Comparison of ENCODE assay signal across 24 mouse cellular contexts in genomic region chr8:61897402-61897801, GRCm38 (mm10). TPM values are rescaled to one million over a fixed set of nuclear protein-coding genes. Genes with fewer than 3 reads are reported as not detected.
DNase-seq lines count a peak whose midpoint lies in the region; ATAC-seq and TF ChIP-seq lines count a peak whose summit lies in the region.
"Had no signal": no experiment of that assay in that cellular context is flagged by ENCODE, and none has a peak within 500 bp of the region (broad histone marks: within the 10 kb centered on the region; RNA-seq: fewer than 3 reads in every experiment).

No protein-coding gene starts in this region.

- WGBS in heart, adult 2 months, result 55% methylated on average over 1 of the region's 1 CpGs
- 32% methylated on average over 1 of the region's 1 CpGs for WGBS in heart, embryonic 15.5 days
- 57% methylated on average over 1 of the region's 1 CpGs for WGBS in bone marrow, adult 2 months

- TF ChIP-seq EP300 in heart, adult 2 months (IDR thresholded peaks at IDR 0.05; ENCODE audit: insufficient read depth, low read depth, low read length), result no peak

- H3K27ac ChIP-seq in heart, adult 2 months, result no peak overlapping the region
- H3K27ac ChIP-seq in heart, embryonic 15.5 days, result peak overlapping the region; percentile 56
- H3K27ac ChIP-seq in bone marrow, adult 2 months (ENCODE audit: control insufficient read depth, insufficient read depth, low read depth, low read length, poor library complexity), result peak overlapping the region; percentile 42; the same call in 1 of the 2 replicates
- H3K27ac ChIP-seq: embryonic facial prominence, embryonic 12.5 days; forebrain, embryonic 12.5 days; hindbrain, embryonic 14.5 days; kidney, postnatal 0 days; limb, embryonic 10.5 days; liver, embryonic 15.5 days; neural tube, embryonic 13.5 days had no signal

- no peaks in the 10 kb centered on the region for H3K9me3 ChIP-seq in heart, embryonic 15.5 days (replicated peaks)
- no peaks in the 10 kb centered on the region for H3K9me3 ChIP-seq in megakaryocyte, embryonic 14.5 days
- H3K9me3 ChIP-seq: embryonic facial prominence, embryonic 12.5 days; forebrain, embryonic 12.5 days; limb, embryonic 10.5 days; liver, embryonic 15.5 days; neural tube, embryonic 13.5 days had no signal

- no peaks in the 10 kb centered on the region for H3K79me2 ChIP-seq in heart, adult 2 months (replicated peaks; ENCODE audit: control insufficient read depth, insufficient read depth, low read length)

- no peak overlapping the region for H3K4me3 ChIP-seq in heart, adult 2 months
- H3K4me3 ChIP-seq in heart, embryonic 15.5 days, result peak overlapping the region; percentile 18
- no peak overlapping the region for H3K4me3 ChIP-seq in bone marrow, adult 2 months (replicated peaks; ENCODE audit: control insufficient read depth, low read depth, low read length)
- H3K4me3 ChIP-seq in megakaryocyte, embryonic 14.5 days (replicated peaks), result peak overlapping the region; percentile 17
- H3K4me3 ChIP-seq: embryonic facial prominence, embryonic 12.5 days; forebrain, embryonic 12.5 days; limb, embryonic 10.5 days; liver, embryonic 15.5 days; neural tube, embryonic 13.5 days had no signal

- intact Hi-C loops in heart, adult 2 months (cut with DNase I), result no loop called here

- peaks cover 4% of the 10 kb centered on the region for H3K36me3 ChIP-seq in heart, adult 2 months (ENCODE audit: control insufficient read depth, insufficient read depth, low read length)
- peaks cover 4% of the 10 kb centered on the region; the same call in 1 of the 2 replicates for H3K36me3 ChIP-seq in heart, embryonic 15.5 days
- H3K36me3 ChIP-seq in megakaryocyte, embryonic 14.5 days (replicated peaks; ENCODE audit: low read length), result no peaks in the 10 kb centered on the region
- H3K36me3 ChIP-seq: embryonic facial prominence, embryonic 12.5 days; forebrain, embryonic 12.5 days; limb, embryonic 10.5 days; liver, embryonic 15.5 days; neural tube, embryonic 13.5 days had no signal

- TF ChIP-seq POLR2A in heart, adult 2 months (IDR thresholded peaks at IDR 0.05; ENCODE audit: insufficient read depth, low read depth, low read length), result no peak
- TF ChIP-seq POLR2A in bone marrow, adult 2 months (IDR thresholded peaks at IDR 0.05; ENCODE audit: borderline replicate concordance, control insufficient read depth, low read depth, low read length), result no peak

- TF ChIP-seq CTCF in heart, adult 2 months (IDR thresholded peaks at IDR 0.05), result peak; percentile 20; the same call in 1 of the 2 replicates
- TF ChIP-seq CTCF in bone marrow, adult 2 months (IDR thresholded peaks at IDR 0.05; ENCODE audit: control insufficient read depth, insufficient read depth, low read length), result no peak

- H3K4me1 ChIP-seq in heart, adult 2 months (ENCODE audit: control insufficient read depth, insufficient read depth, low read length), result peaks cover 1% of the 10 kb centered on the region; the same call in 1 of the 2 replicates
- peaks cover 26% of the 10 kb centered on the region for H3K4me1 ChIP-seq in heart, embryonic 15.5 days (replicated peaks)
- H3K4me1 ChIP-seq in bone marrow, adult 2 months (ENCODE audit: control insufficient read depth, insufficient read depth, low read length), result no peaks in the 10 kb centered on the region; the same call in 1 of the 2 replicates
- peaks cover 6% of the 10 kb centered on the region; the same call in 1 of the 2 replicates for H3K4me1 ChIP-seq in megakaryocyte, embryonic 14.5 days
- H3K4me1 ChIP-seq: embryonic facial prominence, embryonic 12.5 days; limb, embryonic 10.5 days; liver, embryonic 15.5 days; neural tube, embryonic 13.5 days had no signal

- ATAC-seq in heart, embryonic 15.5 days (replicated peaks; ENCODE audit: insufficient number of reproducible peaks, insufficient read depth, low FRiP score, low read depth), result no peak
- ATAC-seq in erythroid progenitor cell, adult 5-6 weeks (replicated peaks; ENCODE audit: low FRiP score, poor library complexity, severe bottlenecking), result no peak
- ATAC-seq: CD4-positive, CD25-positive, alpha-beta regulatory T cell, adult 4 months; inflammation-experienced regulatory T-cells, adult 6 months had no signal

- DNase-seq in heart, adult 2 months, result no peak
- DNase-seq in heart, adult 18-20 months, result no peak
- DNase-seq in heart, adult 9 months (ENCODE audit: low spot score in 2 of 2), result no peak
- DNase-seq: adrenal gland, postnatal 25 days; cerebellum, adult 18-20 months; cerebellum, postnatal 14 days; kidney, adult 18-20 months; liver; lung, postnatal 4 days; thymus, postnatal 14 days had no signal

- no peaks in the 10 kb centered on the region for H3K27me3 ChIP-seq in heart, adult 2 months (ENCODE audit: control insufficient read depth, insufficient read depth, low read length)
- no peaks in the 10 kb centered on the region for H3K27me3 ChIP-seq in heart, embryonic 15.5 days
- peaks cover 7% of the 10 kb centered on the region for H3K27me3 ChIP-seq in megakaryocyte, embryonic 14.5 days (replicated peaks)
- H3K27me3 ChIP-seq: embryonic facial prominence, embryonic 12.5 days; forebrain, embryonic 12.5 days; liver, embryonic 15.5 days; neural tube, embryonic 13.5 days had no signal

- H3K4me2 ChIP-seq in heart, embryonic 15.5 days, result peak overlapping the region; percentile 50
- H3K4me2 ChIP-seq: embryonic facial prominence, embryonic 12.5 days; forebrain, embryonic 12.5 days; hindbrain, embryonic 14.5 days; liver, embryonic 15.5 days; midbrain, embryonic 11.5 days; neural tube, embryonic 13.5 days had no signal

- no peak overlapping the region for H3K9ac ChIP-seq in heart, adult 2 months (ENCODE audit: low read depth, low read length)
- H3K9ac ChIP-seq in heart, embryonic 15.5 days, result no peak overlapping the region; the same call in 1 of the 2 replicates
- H3K9ac ChIP-seq: embryonic facial prominence, embryonic 12.5 days; forebrain, embryonic 12.5 days; hindbrain, embryonic 14.5 days; liver, embryonic 15.5 days; neural tube, embryonic 13.5 days had no signal

RNA-seq across cellular contexts. Expression of gene Palld, which starts 5.1 kb away (rescaled TPM):
- total RNA-seq in heart, adult 2 months (2021), result 100 to 1,000 TPM; 169 to 188 TPM
- polyA plus RNA-seq in heart, adult 2 months (2012; rRNA removed), result 60.3 and 70.8 TPM in 2 replicates
- 100 to 1,000 TPM; 157 to 161 TPM for total RNA-seq in heart, adult 18-20 months (2021)
- 173 and 181 TPM in 2 replicates for polyA plus RNA-seq in heart, embryonic 15.5 days (2015; fragmentation: Nextera tagmentation; extraction: Ambion mirVana)
- polyA plus RNA-seq in bone marrow, adult 2 months (2011; ENCODE audit: insufficient read depth, insufficient read length, low replicate concordance, missing spikeins), result 28.3 and 33.7 TPM in 2 replicates
- polyA plus RNA-seq in megakaryocyte, embryonic 14.5 days (2012; ENCODE audit: insufficient read depth, low replicate concordance), result 2.7 and 4.7 TPM in 2 replicates
- 0.36 and 3.8 TPM in 2 replicates for total RNA-seq in erythroid progenitor cell, adult 5-6 weeks (2015; ENCODE audit: low replicate concordance)
- 1.2 TPM in 1 of 2 replicates, not detected in the other for total RNA-seq in erythroid progenitor cell, adult 5-6 weeks (2017; ENCODE audit: low replicate concordance)

RNA-seq across cellular contexts. Expression of gene Ddx60, which starts 30.5 kb away (rescaled TPM):
- total RNA-seq in heart, adult 2 months (2021), result 1 to 10 TPM; 1.1 to 1.7 TPM
- 0.53 and 1.2 TPM in 2 replicates for polyA plus RNA-seq in heart, adult 2 months (2012; rRNA removed)
- total RNA-seq in heart, adult 18-20 months (2021), result 1 to 10 TPM; 1.0 to 1.6 TPM
- 2.1 and 2.7 TPM in 2 replicates for polyA plus RNA-seq in heart, embryonic 15.5 days (2015; fragmentation: Nextera tagmentation; extraction: Ambion mirVana)
- 4.4 and 4.7 TPM in 2 replicates for polyA plus RNA-seq in bone marrow, adult 2 months (2011; ENCODE audit: insufficient read depth, insufficient read length, low replicate concordance, missing spikeins)
- polyA plus RNA-seq in megakaryocyte, embryonic 14.5 days (2012; ENCODE audit: insufficient read depth, low replicate concordance), result not detected in 2 replicates
- total RNA-seq in erythroid progenitor cell, adult 5-6 weeks (2015; ENCODE audit: low replicate concordance), result 2.1 and 2.5 TPM in 2 replicates
- 3.2 and 3.7 TPM in 2 replicates for total RNA-seq in erythroid progenitor cell, adult 5-6 weeks (2017; ENCODE audit: low replicate concordance)
- polyA plus RNA-seq: limb, embryonic 10.5 days had no signal

Comparison
In these comparisons a context has a peak if more than half of its experiments do, and no peak if none do; other contexts are left out.
1. H3K4me3 ChIP-seq: peak in heart, embryonic 15.5 days (single experiment) and megakaryocyte, embryonic 14.5 days (single experiment); none in heart, adult 2 months (single experiment) and bone marrow, adult 2 months (single experiment).